Mouse (Mus musculus) midbrain, embryonic 11.5 days (tissue): ENCODE measurements around the gene Armh1. TPM values are rescaled to one million over a fixed set of nuclear protein-coding genes. Genes with fewer than 3 reads are reported as not detected.

Source experiments
- ATAC-seq: fragments of 200-750 bp; cut with Nextera tagmentation; 2 replicates; pipeline ENCODE4 v1.8.0; 2017; ENCODE audit warnings: moderate TSS enrichment, moderate library complexity; ENCODE audit not compliant: low FRiP score
- DNase-seq: peaks from one replicate; pipeline ENCODE4 v3.0.0; 2015; ENCODE audit warnings: low spot score; ENCODE audit errors: missing footprints
- H3K27ac ChIP-seq: fragments of 300-500 bp; sonication (generic); 2 replicates; pipeline ENCODE4 v1.5.1; 2014; ENCODE audit warnings: low read depth, low read length
- H3K27me3 ChIP-seq: fragments of 300-500 bp; sonication (generic); 2 replicates; pipeline ENCODE4 v1.6.1; 2014; ENCODE audit warnings: mild to moderate bottlenecking, low read length, moderate library complexity, mixed read lengths; ENCODE audit not compliant: control insufficient read depth, insufficient read depth
- H3K36me3 ChIP-seq: fragments of 300-500 bp; sonication (generic); 2 replicates; pipeline ENCODE4 v1.6.1; 2014; ENCODE audit warnings: mild to moderate bottlenecking, low read length, moderate library complexity, mixed read lengths; ENCODE audit not compliant: control insufficient read depth, insufficient read depth
- H3K4me1 ChIP-seq: fragments of 300-500 bp; sonication (generic); 2 replicates; pipeline ENCODE4 v1.6.1; 2014; ENCODE audit warnings: low read length; ENCODE audit not compliant: control insufficient read depth, insufficient read depth
- H3K4me2 ChIP-seq: fragments of 300-500 bp; sonication (generic); 2 replicates; pipeline ENCODE4 v1.6.1; 2014; ENCODE audit warnings: mild to moderate bottlenecking, moderate library complexity
- H3K4me3 ChIP-seq: fragments of 300-500 bp; sonication (generic); 2 replicates; pipeline ENCODE4 v1.5.1; 2014; ENCODE audit warnings: low read depth, low read length
- H3K9ac ChIP-seq: fragments of 300-500 bp; sonication (generic); 2 replicates; pipeline ENCODE4 v1.6.1; 2014; ENCODE audit warnings: low read length
- H3K9me3 ChIP-seq: fragments of 300-500 bp; sonication (generic); 2 replicates; pipeline ENCODE4 v1.6.1; 2016; ENCODE audit warnings: low read length; ENCODE audit not compliant: control insufficient read depth
- WGBS: fragments of 180-500 bp; shearing (Covaris S2); extraction: QIAGEN DNeasy Blood & Tissue Kit; methylation state at CpG from one replicate; pipeline ENCODE4 v1.1.7; 2014; 5-methylcytosine and 5-hydroxymethylcytosine counted together
- polyA plus RNA-seq: library from polyadenylated mRNA; unstranded; fragments of >200 nt; fragmentation: Nextera tagmentation; extraction: Ambion mirVana; gene quantifications from 2 replicates; pipeline ENCODE4 v1.2.1, GENCODE M21; 2014

Armh1 gene
- 0.34 and 0.40 TPM in 2 replicates for polyA plus RNA-seq

GRCm38 (mm10) chr4:117251801-117252316, at the start of gene Armh1, which contains the start of gene Tmem53:
Gene Armh1 (minus strand): TSS chr4:117252125.
Gene Tmem53 (plus strand): TSS chr4:117251951.
- Histone ChIP-seq H3K9ac (peak within 1 kb of the TSS; percentile 66), H3K36me3 (no peaks in the 10 kb centered on the region), H3K4me2 (peak within 1 kb of the TSS; percentile 56), H3K4me1 (peaks cover 5% of the 10 kb centered on the region; the same call in 1 of the 2 replicates), H3K27me3 (no peaks in the 10 kb centered on the region; the same call in 1 of the 2 replicates), H3K27ac (peak within 1 kb of the TSS; percentile 60; the same call in 1 of the 2 replicates), H3K9me3 (no peaks in the 10 kb centered on the region), H3K4me3 (peak within 1 kb of the TSS; percentile 61)
- WGBS: 0% methylated on average over 41 of the region's 43 CpGs
- DNase-seq (peak; percentile 99), ATAC-seq (peak; percentile 99)

GRCm38 (mm10) chr4:117299921-117300320, 48.0 kb upstream of the Armh1 start:
- Histone ChIP-seq H3K27me3 (peaks cover 35% of the 10 kb centered on the region), H3K36me3 (no peaks in the 10 kb centered on the region), H3K9ac (0 out of 2 replicates have a peak overlapping the region, but pooled peaks have one; percentile 9), H3K4me3 (no peak overlapping the region), H3K27ac (peak overlapping the region; percentile 8; the same call in 1 of the 2 replicates), H3K9me3 (no peaks in the 10 kb centered on the region), H3K4me2 (no peak overlapping the region), H3K4me1 (peaks cover 21% of the 10 kb centered on the region)
- DNase-seq (no peak), ATAC-seq (peak; percentile 48; the same call in 1 of the 2 replicates)
- 75% methylated on average over 10 of the region's 10 CpGs for WGBS

GRCm38 (mm10) chr4:117297819-117298218, 45.9 kb upstream of the Armh1 start:
- Histone ChIP-seq H3K36me3 (no peaks in the 10 kb centered on the region), H3K27me3 (peaks cover 15% of the 10 kb centered on the region), H3K9me3 (no peaks in the 10 kb centered on the region), H3K4me3 (no peak overlapping the region), H3K4me2 (no peak overlapping the region), H3K27ac (no peak overlapping the region), H3K9ac (no peak overlapping the region), H3K4me1 (peaks cover 8% of the 10 kb centered on the region)
- 88% methylated on average over 9 of the region's 9 CpGs for WGBS
- DNase-seq (no peak), ATAC-seq (no peak)

- no peak for ATAC-seq
- Histone ChIP-seq H3K9ac (no peak overlapping the region; the same call in 1 of the 2 replicates), H3K4me2 (no peak overlapping the region), H3K27ac (no peak overlapping the region), H3K9me3 (no peaks in the 10 kb centered on the region), H3K4me3 (no peak overlapping the region), H3K27me3 (peaks cover 9% of the 10 kb centered on the region), H3K4me1 (peaks cover 8% of the 10 kb centered on the region), H3K36me3 (no peaks in the 10 kb centered on the region)
- DNase-seq: no peak
- WGBS: 68% methylated on average over 19 of the region's 19 CpGs
These were observed 45.1 kb upstream of the Armh1 start for GRCm38 (mm10) chr4:117296849-117297593.

GRCm38 (mm10) chr4:117291696-117292095, 39.8 kb upstream of the Armh1 start:
- H3K4me1 ChIP-seq: peaks cover 18% of the 10 kb centered on the region; the same call in 1 of the 2 replicates
- DNase-seq: no peak
- no peak overlapping the region for H3K4me2 ChIP-seq
- H3K9me3 ChIP-seq: no peaks in the 10 kb centered on the region
- H3K9ac ChIP-seq: no peak overlapping the region
- WGBS: 97% methylated on average over 2 of the region's 2 CpGs
- no peak overlapping the region for H3K27ac ChIP-seq
- H3K36me3 ChIP-seq: no peaks in the 10 kb centered on the region
- no peak for ATAC-seq
- no peak overlapping the region for H3K4me3 ChIP-seq
- peaks cover 3% of the 10 kb centered on the region; the same call in 1 of the 2 replicates for H3K27me3 ChIP-seq

- H3K4me1 ChIP-seq: peaks cover 39% of the 10 kb centered on the region
- peak overlapping the region; percentile 94 for H3K27ac ChIP-seq
- peak overlapping the region; percentile 69 for H3K4me3 ChIP-seq
- peak; percentile 89 for ATAC-seq
- under 1% methylated on average over 66 of the region's 80 CpGs for WGBS
- no peaks in the 10 kb centered on the region for H3K9me3 ChIP-seq
- peaks cover 10% of the 10 kb centered on the region; the same call in 1 of the 2 replicates for H3K27me3 ChIP-seq
- DNase-seq: peak; percentile 96
- H3K9ac ChIP-seq: peak overlapping the region; percentile 81
- peak overlapping the region; percentile 70 for H3K4me2 ChIP-seq
- peaks cover 5% of the 10 kb centered on the region; the same call in 1 of the 2 replicates for H3K36me3 ChIP-seq
These were observed 37.2 kb upstream of the Armh1 start for GRCm38 (mm10) chr4:117288927-117289801.

GRCm38 (mm10) chr4:117288277-117288926, 36.5 kb upstream of the Armh1 start:
- WGBS: 23% methylated on average over 25 of the region's 25 CpGs
- peak overlapping the region; percentile 70 for H3K4me2 ChIP-seq
- H3K4me3 ChIP-seq: peak overlapping the region; percentile 69
- H3K9me3 ChIP-seq: no peaks in the 10 kb centered on the region
- DNase-seq (peak; percentile 91), ATAC-seq (no peak)
- peak overlapping the region; percentile 94 for H3K27ac ChIP-seq
- H3K4me1 ChIP-seq: peaks cover 47% of the 10 kb centered on the region
- peaks cover 5% of the 10 kb centered on the region; the same call in 1 of the 2 replicates for H3K36me3 ChIP-seq
- peaks cover 10% of the 10 kb centered on the region; the same call in 1 of the 2 replicates for H3K27me3 ChIP-seq
- H3K9ac ChIP-seq: peak overlapping the region; percentile 81

- 41% methylated on average over 4 of the region's 4 CpGs for WGBS
- DNase-seq (peak; percentile 88), ATAC-seq (no peak)
- no peak overlapping the region for H3K9ac ChIP-seq
- H3K27me3 ChIP-seq: peaks cover 27% of the 10 kb centered on the region; the same call in 1 of the 2 replicates
- H3K9me3 ChIP-seq: no peaks in the 10 kb centered on the region
- peaks cover 7% of the 10 kb centered on the region; the same call in 1 of the 2 replicates for H3K36me3 ChIP-seq
- peaks cover 60% of the 10 kb centered on the region for H3K4me1 ChIP-seq
- peak overlapping the region; percentile 78 for H3K27ac ChIP-seq
- H3K4me3 ChIP-seq: no peak overlapping the region
- no peak overlapping the region for H3K4me2 ChIP-seq
These were observed 32.4 kb upstream of the Armh1 start for GRCm38 (mm10) chr4:117284363-117284762.
